Mouse (Mus musculus) A20 (cell line): ENCODE results near the gene Gm5849.
"Not testable (repeated sequence)": the region's sequence is repeated elsewhere in the genome, so short reads cannot be mapped to it uniquely, and the experiment has no call there.

Experiments used
- DNase-seq: peaks from one replicate; pipeline ENCODE4 v3.0.0-alpha.2; 2011; ENCODE audit warnings: low read depth, low spot score

Gm5849 gene

GRCm38 (mm10) chr3:90777776-90778175 is at the start of gene Gm5849:
Gm5849 (minus strand) TSS chr3:90777876.
- DNase-seq: not testable (repeated sequence)

- no peak for DNase-seq
Measured at GRCm38 (mm10) chr3:90749658-90750057, 28.0 kb downstream of the Gm5849 start.

DNA sequence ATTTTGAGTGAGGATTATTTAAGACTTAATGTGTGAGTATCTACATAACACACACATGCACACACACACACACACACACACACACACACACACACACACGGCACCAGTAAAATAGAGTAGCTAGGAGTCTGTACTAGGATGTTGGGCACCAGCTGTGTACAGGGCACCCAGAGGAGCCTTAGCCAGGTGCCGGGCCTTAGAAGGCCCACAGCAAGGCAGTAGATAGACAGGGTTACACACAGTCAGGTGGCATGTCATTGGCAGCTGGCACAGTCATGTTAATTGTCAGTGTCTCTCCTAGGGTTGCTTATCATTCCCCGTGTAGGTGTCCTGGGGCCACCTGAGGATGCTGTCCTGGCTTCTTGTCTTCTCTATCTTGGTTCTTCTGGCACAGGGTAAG is 51.1 kb downstream of the Gm5849 start, which contains the start of gene Pglyrp4:
Gene Pglyrp4 (plus strand): TSS at position 301 of the 400 bp plus-strand sequence.
- no peak for DNase-seq
